Mouse (Mus musculus) naive thymus-derived CD4-positive, alpha-beta T cell, adult 2 months (primary cell): ENCODE results near the gene Il31ra.

ENCODE experiments used
- DNase-seq: peaks from one replicate; pipeline ENCODE4 v3.0.0-alpha.2; 2011; ENCODE audit warnings: low read depth

The Il31ra gene

GRCm38 (mm10) chr13:112560554-112561138 is 33.5 kb downstream of the Il31ra start:
- no peak for DNase-seq

DNA sequence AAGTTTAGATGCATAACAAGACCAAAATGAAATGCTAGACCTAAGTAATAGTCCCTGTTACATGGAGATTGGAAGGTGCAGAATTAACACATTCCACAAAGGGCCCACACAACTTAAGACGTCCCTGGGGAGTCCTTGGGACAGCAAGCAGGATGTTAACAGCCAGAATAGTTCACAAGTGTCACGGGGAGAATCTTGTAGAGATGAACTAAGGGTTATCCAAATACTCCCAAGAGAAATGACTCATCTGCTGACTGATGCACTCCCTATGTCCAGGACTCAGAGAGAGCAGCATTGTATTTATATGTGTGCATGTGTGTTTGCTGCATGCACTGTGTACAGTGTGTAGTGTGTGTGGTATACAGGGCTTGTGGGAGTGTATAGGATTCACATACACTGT is 37.7 kb downstream of the Il31ra start:
- no peak for DNase-seq

DNA sequence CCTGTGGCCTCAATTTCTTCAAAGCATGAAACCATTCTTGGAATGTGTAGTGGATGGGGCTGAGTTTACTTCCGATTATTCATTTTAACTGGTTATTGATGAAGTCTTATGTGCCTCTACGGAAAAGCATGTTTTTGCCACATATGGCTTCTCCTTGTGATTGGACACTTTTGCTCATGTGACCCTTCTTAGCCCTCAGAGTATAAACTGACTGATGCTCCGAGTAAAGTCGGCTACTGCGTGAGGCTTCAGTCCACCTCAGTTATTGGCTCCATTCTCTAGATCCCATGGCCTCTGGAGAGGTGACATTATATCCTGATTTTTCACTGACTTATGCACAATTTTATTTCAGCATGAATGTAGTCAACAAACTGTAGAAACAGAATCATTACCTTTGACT is 40.9 kb downstream of the Il31ra start:
- DNase-seq = no peak

- DNase-seq = peak; percentile 11
Observed at GRCm38 (mm10) chr13:112551641-112552548, 42.3 kb downstream of the Il31ra start.

DNA sequence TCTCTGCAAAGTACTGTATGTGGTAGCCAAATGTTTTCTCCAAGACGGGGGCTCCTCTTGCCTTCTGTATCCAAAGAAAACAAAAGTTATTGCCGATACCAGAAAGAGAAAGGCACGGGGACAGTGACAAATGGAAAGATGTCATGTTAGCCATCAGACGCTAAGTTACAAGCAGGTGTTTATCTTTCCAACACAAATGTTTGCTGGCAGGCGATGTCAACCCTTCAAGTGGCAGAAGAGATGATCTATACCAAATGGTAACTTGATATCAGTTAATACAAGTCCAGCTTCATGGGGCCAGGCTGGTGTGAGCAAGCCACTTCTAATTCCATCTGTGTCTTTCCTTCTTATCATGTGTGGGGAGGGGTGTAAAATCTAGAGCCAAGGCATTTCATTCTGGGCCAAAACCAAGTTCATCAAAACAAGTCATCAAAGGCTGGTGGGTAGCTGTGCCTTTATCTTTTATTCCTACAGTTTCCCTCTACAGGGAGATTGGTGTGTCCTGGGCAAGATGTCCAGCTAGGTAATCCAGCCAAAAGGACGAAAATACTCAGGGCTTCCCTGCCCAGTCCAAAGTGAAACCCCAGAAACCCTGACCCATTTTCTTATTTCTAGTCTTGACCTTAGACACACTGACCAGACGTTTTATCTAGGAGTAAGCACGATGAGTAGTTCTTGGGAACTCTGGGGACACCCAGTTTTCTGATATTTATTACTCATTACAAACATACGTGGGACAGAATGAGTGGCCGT is 52.8 kb downstream of the Il31ra start:
- no peak for DNase-seq

DNA sequence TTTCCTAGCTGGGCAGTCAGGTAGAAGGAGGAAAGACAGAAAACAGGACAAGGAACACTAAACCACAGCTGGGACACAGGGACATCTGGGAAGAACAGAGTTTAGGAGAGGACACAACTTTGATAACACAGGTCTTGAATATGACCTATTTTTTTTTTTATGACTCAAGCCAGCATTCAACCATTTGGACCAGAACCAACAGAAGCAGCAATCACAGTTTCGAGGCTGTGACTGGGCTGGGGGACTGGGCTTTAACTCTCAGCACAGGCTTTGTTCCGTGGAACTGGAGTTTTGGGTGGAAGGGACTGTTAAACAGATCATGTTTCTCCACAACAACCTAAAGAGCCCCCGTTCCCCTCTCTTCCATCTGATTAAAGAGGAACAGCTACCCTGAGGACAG is 53.5 kb downstream of the Il31ra start:
- no peak for DNase-seq

DNA sequence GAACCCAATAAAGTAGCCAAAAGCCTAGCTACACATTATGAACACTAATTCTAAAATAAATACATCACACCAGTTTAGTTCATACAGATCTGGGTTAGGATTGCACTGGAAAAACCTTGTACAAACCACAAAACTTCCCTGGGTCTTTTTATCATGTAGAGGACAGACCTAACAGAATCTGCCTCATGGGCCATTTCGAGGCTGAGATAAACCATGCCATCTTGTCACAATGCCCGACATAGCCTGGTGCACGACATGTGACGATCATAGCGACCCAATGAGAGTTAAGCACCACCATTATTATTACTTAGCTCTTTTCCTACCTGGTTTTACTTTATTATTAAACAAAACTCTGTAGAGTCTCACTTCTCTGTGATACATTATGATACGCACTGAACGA is 57.1 kb downstream of the Il31ra start:
- no peak for DNase-seq

- DNase-seq = no peak
Observed at GRCm38 (mm10) chr13:112536611-112537010, 57.5 kb downstream of the Il31ra start.

- DNase-seq = no peak
Observed at GRCm38 (mm10) chr13:112533556-112533955, 60.6 kb downstream of the Il31ra start.

DNA sequence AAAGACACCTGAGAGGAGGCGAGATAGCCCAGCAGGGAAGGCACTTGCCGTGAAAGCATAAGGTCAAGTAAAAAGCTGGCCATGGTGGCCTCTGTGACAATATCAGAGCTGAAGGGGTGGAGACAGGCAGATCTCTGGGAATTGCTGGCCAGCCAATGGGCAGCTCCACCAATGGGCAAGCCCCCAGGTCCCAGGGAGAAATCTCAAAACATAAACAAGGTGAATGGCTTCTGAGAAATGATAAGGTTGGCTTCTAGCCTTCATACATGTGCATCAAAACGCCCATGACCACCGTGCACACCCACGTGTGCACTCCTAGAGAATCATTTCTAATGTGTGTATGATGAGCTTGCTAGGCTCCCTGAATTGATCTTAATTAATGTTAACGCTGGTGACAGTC is 61.9 kb downstream of the Il31ra start:
- no peak for DNase-seq

GRCm38 (mm10) chr13:112529893-112530292 is 64.3 kb downstream of the Il31ra start:
- peak; percentile 82 for DNase-seq

DNA sequence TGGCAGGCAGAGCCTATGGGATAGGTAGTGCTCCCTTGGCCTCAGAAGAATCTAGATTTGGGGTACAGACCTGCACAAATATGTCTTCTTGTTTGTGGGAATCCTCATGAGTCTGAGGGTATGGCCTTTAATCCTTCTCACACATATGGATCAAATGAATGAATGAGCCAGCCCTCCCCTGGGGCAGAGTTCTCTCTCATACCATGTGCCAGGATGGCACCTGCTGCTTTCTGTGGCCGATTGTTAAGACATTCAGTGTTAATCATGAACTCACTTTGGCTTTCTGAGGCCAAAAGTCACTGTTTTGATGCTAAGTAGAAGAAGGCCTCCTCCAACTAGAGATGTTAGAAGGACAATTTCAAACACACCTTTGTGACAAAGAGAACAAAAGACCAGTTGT is 67.0 kb downstream of the Il31ra start:
- no peak for DNase-seq

DNA sequence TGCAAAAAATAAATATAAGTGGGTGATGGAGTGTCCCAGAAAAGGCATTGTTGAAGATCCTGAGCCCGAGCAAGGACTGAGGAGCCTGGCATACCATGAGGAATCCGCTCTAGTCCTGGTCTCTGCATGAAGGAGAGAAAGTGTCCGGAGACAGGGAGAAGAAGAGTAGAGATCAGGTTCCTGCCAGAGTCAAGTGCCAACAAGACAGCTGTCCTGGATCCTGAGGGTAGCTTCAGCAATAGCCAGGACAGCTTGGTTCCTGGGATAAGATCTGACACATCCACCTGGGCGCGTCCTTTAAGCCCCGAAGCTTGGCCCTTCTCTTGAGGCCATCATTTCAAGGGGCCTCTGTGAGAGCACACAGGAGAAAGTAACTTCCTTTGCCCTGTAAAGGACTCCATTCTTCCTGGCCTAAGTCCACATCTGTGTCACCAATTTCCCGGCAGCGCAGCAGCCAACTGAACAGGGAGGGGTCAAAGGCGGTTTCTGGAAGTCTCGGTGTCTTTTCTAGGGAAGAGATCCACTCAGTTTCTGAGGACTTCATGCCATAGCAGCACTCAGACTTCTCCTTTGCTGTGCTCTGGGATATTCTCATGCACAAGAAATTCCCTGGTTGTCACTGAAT is 70.7 kb downstream of the Il31ra start:
- DNase-seq = no peak

DNA sequence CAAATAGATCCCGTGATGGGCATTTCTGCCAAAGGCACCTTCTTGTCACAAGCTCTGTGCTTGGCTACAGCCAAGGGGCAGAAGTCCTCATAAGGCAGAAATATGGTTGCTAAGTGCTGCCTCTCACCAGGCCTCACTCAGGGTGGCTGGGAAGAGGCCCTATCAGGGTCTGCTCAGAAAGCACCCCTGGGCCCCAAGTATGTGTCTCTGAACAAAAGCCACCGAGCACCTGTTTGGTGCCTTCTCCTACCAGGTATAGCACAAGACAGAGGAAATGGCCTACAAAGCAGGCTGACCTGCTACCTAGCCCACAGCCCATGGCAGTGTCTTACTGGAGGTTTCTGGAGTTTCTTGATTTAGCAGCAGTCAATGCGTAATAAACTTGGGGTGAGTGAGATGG is 71.3 kb downstream of the Il31ra start:
- DNase-seq = no peak

DNA sequence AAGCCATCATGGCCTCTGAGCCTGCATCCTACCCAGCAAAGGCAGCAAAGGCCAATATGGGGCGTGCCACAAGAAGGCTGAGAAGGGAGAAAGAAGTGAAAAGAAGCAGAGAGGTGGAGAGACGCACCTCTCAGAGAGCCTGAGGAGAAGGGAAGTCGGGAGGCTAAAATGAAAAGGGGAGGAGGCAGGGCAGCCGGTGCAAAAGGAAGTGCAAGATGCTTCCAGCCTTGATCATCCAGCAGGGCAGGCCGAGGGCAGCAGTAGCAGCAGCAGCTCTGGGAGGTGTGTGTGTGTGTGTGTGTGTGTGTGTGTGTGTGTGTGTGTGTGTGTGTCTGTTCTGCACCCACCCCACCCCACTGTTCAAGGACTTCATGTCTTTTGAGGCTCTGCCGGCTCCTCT is 71.9 kb downstream of the Il31ra start:
- no peak for DNase-seq

- DNase-seq = no peak
Observed at GRCm38 (mm10) chr13:112514546-112514945, 79.6 kb downstream of the Il31ra start.

GRCm38 (mm10) chr13:112512824-112513223 is 81.3 kb downstream of the Il31ra start:
- no peak for DNase-seq

DNA sequence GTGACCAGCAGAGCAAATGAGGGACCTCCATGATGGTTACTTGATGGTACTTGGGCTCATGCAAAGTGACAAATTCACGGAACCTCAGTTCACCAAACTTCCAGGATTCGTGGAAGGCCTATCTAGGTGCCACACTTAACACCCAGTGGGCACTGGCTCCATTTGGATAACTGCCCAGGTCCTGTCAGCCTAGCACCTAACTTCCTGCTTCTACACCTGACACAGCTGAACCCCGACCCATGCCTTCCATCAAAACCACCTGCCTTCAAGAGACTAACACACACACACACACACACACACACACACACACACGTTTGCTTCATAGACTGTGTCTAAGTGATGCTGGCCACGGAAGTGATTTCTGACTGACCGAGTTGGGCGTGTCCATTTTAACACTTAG is 82.3 kb downstream of the Il31ra start:
- DNase-seq = no peak

DNA sequence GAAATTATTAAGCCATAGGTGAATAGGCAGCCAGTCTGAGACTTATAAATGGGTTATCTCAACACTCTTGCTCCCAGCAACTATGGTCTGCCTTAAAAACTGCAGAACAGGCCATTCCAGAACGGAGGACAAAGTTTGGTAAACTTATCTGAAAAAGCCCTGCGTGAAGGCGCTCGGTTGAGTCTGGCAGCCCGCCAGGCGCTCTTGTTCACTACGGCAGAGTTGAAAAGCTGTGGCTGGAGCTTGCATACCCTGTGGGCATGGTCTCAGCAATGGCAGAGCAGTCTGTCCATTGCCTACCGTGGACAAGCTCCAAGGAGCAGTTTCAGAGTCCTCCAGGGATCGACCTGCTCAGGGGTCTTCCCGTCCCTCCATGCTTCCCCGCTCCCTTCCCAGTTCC is 82.9 kb downstream of the Il31ra start:
- no peak for DNase-seq

GRCm38 (mm10) chr13:112510437-112511212 is 83.5 kb downstream of the Il31ra start:
- DNase-seq = peak; percentile 49

DNA sequence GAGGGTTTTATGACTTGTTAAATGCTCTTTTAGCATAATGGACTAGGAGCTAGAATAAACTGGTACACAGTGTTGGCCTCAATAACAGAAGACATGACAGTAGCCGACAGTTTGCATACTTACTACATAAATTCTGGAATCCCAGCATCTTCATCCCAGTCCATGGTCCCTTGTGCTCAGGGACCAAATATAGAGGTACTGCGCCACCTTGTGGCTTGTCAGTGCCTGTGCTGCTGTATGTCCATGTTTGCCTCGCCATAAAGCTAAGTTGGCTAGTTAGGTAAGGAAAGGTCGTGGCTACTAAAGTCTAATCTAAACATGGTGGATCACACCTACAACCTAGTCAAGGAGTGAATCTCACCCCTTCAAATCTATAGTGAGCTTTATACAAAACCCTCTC is 84.7 kb downstream of the Il31ra start:
- peak; percentile 84 for DNase-seq

GRCm38 (mm10) chr13:112508487-112508886 is 85.7 kb downstream of the Il31ra start:
- DNase-seq = peak; percentile 39
